Mouse (Mus musculus) embryonic facial prominence, embryonic 15.5 days (tissue): ENCODE measurements around the gene Brd1. TPM values are rescaled to one million over a fixed set of nuclear protein-coding genes. Genes with fewer than 3 reads are reported as not detected.
A peak's percentile ranks its signal among the peaks of the same experiment; 100 is the strongest.
"Not testable (repeated sequence)": the region's sequence is repeated elsewhere in the genome, so short reads cannot be mapped to it uniquely, and the experiment has no call there.

Experiments
- ATAC-seq: fragments of 200-750 bp; cut with Nextera tagmentation; 2 replicates; pipeline ENCODE4 v1.8.0; 2017; ENCODE audit warnings: low read depth, moderate TSS enrichment; ENCODE audit not compliant: insufficient number of reproducible peaks, low FRiP score, low TSS enrichment
- H3K27ac ChIP-seq: fragments of 300-500 bp; sonication (generic); replicated peaks from 2 replicates; pipeline ENCODE4 v1.5.1; 2015; ENCODE audit warnings: mild to moderate bottlenecking, inconsistent platforms
- H3K27me3 ChIP-seq: fragments of 300-500 bp; sonication (generic); 2 replicates; pipeline ENCODE4 v1.6.1; 2015; ENCODE audit warnings: inconsistent platforms
- H3K36me3 ChIP-seq: fragments of 300-500 bp; sonication (generic); 2 replicates; pipeline ENCODE4 v1.6.1; 2015; ENCODE audit warnings: mild to moderate bottlenecking, inconsistent platforms
- H3K4me1 ChIP-seq: fragments of 300-500 bp; sonication (generic); 2 replicates; pipeline ENCODE4 v1.6.1; 2015; ENCODE audit warnings: inconsistent platforms
- H3K4me2 ChIP-seq: fragments of 300-500 bp; sonication (generic); replicated peaks from 2 replicates; pipeline ENCODE4 v1.6.1; 2015; ENCODE audit warnings: mild to moderate bottlenecking, inconsistent platforms
- H3K4me3 ChIP-seq: fragments of 300-500 bp; sonication (generic); replicated peaks from 2 replicates; pipeline ENCODE4 v1.5.1; 2015; ENCODE audit warnings: mild to moderate bottlenecking, inconsistent platforms
- H3K9ac ChIP-seq: fragments of 300-500 bp; sonication (generic); 2 replicates; pipeline ENCODE4 v1.6.1; 2015; ENCODE audit warnings: inconsistent platforms
- H3K9me3 ChIP-seq: fragments of 300-500 bp; sonication (generic); replicated peaks from 2 replicates; pipeline ENCODE4 v1.6.1; 2016; ENCODE audit warnings: inconsistent platforms
- WGBS: fragments of 180-500 bp; shearing (Covaris S2); methylation state at CpG from one replicate; pipeline ENCODE4 v1.1.7; 2015; 5-methylcytosine and 5-hydroxymethylcytosine counted together
- polyA plus RNA-seq: library from polyadenylated mRNA; unstranded; fragments of >200 nt; fragmentation: Nextera tagmentation; extraction: Ambion mirVana; gene quantifications from 2 replicates; pipeline ENCODE4 v1.2.1, GENCODE M21; 2015

Brd1 gene
- polyA plus RNA-seq, 1 experiment from 2014 or later = 21.3 TPM

GRCm38 (mm10) chr15:88750677-88751563, 16.9 kb upstream of the Brd1 start:
- WGBS = 6% methylated on average over 54 of the region's 54 CpGs
- peak overlapping the region; percentile 94 for H3K4me2 ChIP-seq
- peak overlapping the region; percentile 56 for H3K9ac ChIP-seq
- H3K36me3 ChIP-seq = peaks cover 3% of the 10 kb centered on the region; the same call in 1 of the 2 replicates
- H3K4me1 ChIP-seq = peaks cover 6% of the 10 kb centered on the region; the same call in 1 of the 2 replicates
- no peaks in the 10 kb centered on the region for H3K9me3 ChIP-seq
- H3K27me3 ChIP-seq = 0 out of 2 replicates have a peak, but pooled peaks cover 2% of the 10 kb centered on the region
- peak overlapping the region; percentile 77 for H3K4me3 ChIP-seq
- H3K27ac ChIP-seq = peak overlapping the region; percentile 81; the same call in 1 of the 2 replicates
- ATAC-seq = peak; percentile 99

- Histone ChIP-seq H3K9ac (no peak overlapping the region), H3K4me1 (peaks cover 6% of the 10 kb centered on the region; the same call in 1 of the 2 replicates), H3K4me2 (no peak overlapping the region), H3K27me3 (0 out of 2 replicates have a peak, but pooled peaks cover 2% of the 10 kb centered on the region), H3K4me3 (no peak overlapping the region), H3K27ac (no peak overlapping the region), H3K9me3 (no peaks in the 10 kb centered on the region), H3K36me3 (peaks cover 2% of the 10 kb centered on the region; the same call in 1 of the 2 replicates)
- 83% methylated on average over 10 of the region's 10 CpGs for WGBS
- no peak for ATAC-seq
Observed at GRCm38 (mm10) chr15:88750032-88750431, 16.0 kb upstream of the Brd1 start.

- not testable (repeated sequence) for H3K36me3 ChIP-seq, H3K27ac ChIP-seq, H3K4me1 ChIP-seq, H3K4me3 ChIP-seq, H3K27me3 ChIP-seq, ATAC-seq, H3K9me3 ChIP-seq, H3K9ac ChIP-seq, H3K4me2 ChIP-seq
- WGBS = 89% methylated on average over 8 of the region's 8 CpGs
Observed at GRCm38 (mm10) chr15:88749617-88750016, 15.6 kb upstream of the Brd1 start.

- H3K27ac ChIP-seq = no peak overlapping the region
- 44% methylated on average over 3 of the region's 3 CpGs for WGBS
- 0 out of 2 replicates have a peak, but pooled peaks cover 2% of the 10 kb centered on the region for H3K27me3 ChIP-seq
- peaks cover 5% of the 10 kb centered on the region; the same call in 1 of the 2 replicates for H3K4me1 ChIP-seq
- H3K9me3 ChIP-seq = no peaks in the 10 kb centered on the region
- no peaks in the 10 kb centered on the region for H3K36me3 ChIP-seq
- H3K4me3 ChIP-seq = no peak overlapping the region
- ATAC-seq = no peak
- no peak overlapping the region for H3K4me2 ChIP-seq
- H3K9ac ChIP-seq = no peak overlapping the region
Observed at GRCm38 (mm10) chr15:88745926-88746325, 11.9 kb upstream of the Brd1 start.

GRCm38 (mm10) chr15:88745347-88745746, 11.3 kb upstream of the Brd1 start:
- no peak overlapping the region for H3K4me2 ChIP-seq
- H3K27me3 ChIP-seq = 0 out of 2 replicates have a peak, but pooled peaks cover 2% of the 10 kb centered on the region
- H3K4me1 ChIP-seq = no peaks in the 10 kb centered on the region
- H3K9ac ChIP-seq = no peak overlapping the region
- H3K9me3 ChIP-seq = no peaks in the 10 kb centered on the region
- H3K4me3 ChIP-seq = no peak overlapping the region
- 83% methylated on average over 3 of the region's 3 CpGs for WGBS
- no peak for ATAC-seq
- no peaks in the 10 kb centered on the region for H3K36me3 ChIP-seq
- H3K27ac ChIP-seq = no peak overlapping the region

GRCm38 (mm10) chr15:88743371-88743770, 9.3 kb upstream of the Brd1 start:
- not testable (repeated sequence) for H3K4me1 ChIP-seq, H3K27ac ChIP-seq, H3K4me2 ChIP-seq, H3K36me3 ChIP-seq, H3K9me3 ChIP-seq, H3K27me3 ChIP-seq, H3K9ac ChIP-seq, ATAC-seq, H3K4me3 ChIP-seq
- 93% methylated on average over 5 of the region's 5 CpGs for WGBS

- ATAC-seq = no peak
- no peak overlapping the region for H3K27ac ChIP-seq
- H3K27me3 ChIP-seq = 0 out of 2 replicates have a peak, but pooled peaks cover 2% of the 10 kb centered on the region
- no peak overlapping the region for H3K4me2 ChIP-seq
- H3K9ac ChIP-seq = no peak overlapping the region
- no peak overlapping the region for H3K4me3 ChIP-seq
- H3K9me3 ChIP-seq = no peaks in the 10 kb centered on the region
- no peaks in the 10 kb centered on the region for H3K36me3 ChIP-seq
- WGBS = 50% methylated on average over 6 of the region's 6 CpGs
- H3K4me1 ChIP-seq = no peaks in the 10 kb centered on the region
Observed at GRCm38 (mm10) chr15:88741366-88741765, 7.3 kb upstream of the Brd1 start.

GRCm38 (mm10) chr15:88738466-88738865, 4.4 kb upstream of the Brd1 start:
- H3K4me2 ChIP-seq = no peak overlapping the region
- WGBS = 77% methylated on average over 2 of the region's 2 CpGs
- no peaks in the 10 kb centered on the region for H3K27me3 ChIP-seq
- H3K36me3 ChIP-seq = no peaks in the 10 kb centered on the region
- H3K4me3 ChIP-seq = no peak overlapping the region
- H3K27ac ChIP-seq = no peak overlapping the region
- H3K9me3 ChIP-seq = no peaks in the 10 kb centered on the region
- ATAC-seq = no peak
- H3K9ac ChIP-seq = no peak overlapping the region
- H3K4me1 ChIP-seq = peaks cover 6% of the 10 kb centered on the region; the same call in 1 of the 2 replicates

- WGBS = 66% methylated on average over 4 of the region's 4 CpGs
Observed at GRCm38 (mm10) chr15:88736166-88736565, 2.1 kb upstream of the Brd1 start.

GRCm38 (mm10) chr15:88733041-88733751, 837 bp downstream of the Brd1 start:
- ATAC-seq = peak; percentile 66
- Histone ChIP-seq H3K4me1 (peaks cover 38% of the 10 kb centered on the region), H3K9me3 (no peaks in the 10 kb centered on the region), H3K27ac (peak overlapping the region; percentile 90), H3K9ac (peak overlapping the region; percentile 95), H3K36me3 (peaks cover 23% of the 10 kb centered on the region), H3K4me2 (peak overlapping the region; percentile 68), H3K4me3 (peak overlapping the region; percentile 76), H3K27me3 (no peaks in the 10 kb centered on the region)
- under 1% methylated on average over 65 of the region's 86 CpGs for WGBS

More at GRCm38 (mm10) chr15:88736166-88736565, 2.1 kb upstream of the Brd1 start:
- Histone ChIP-seq H3K27ac (no peak overlapping the region), H3K36me3 (no peaks in the 10 kb centered on the region), H3K9me3 (no peaks in the 10 kb centered on the region), H3K4me1 (peaks cover 22% of the 10 kb centered on the region), H3K4me3 (no peak overlapping the region), H3K4me2 (no peak overlapping the region), H3K9ac (no peak overlapping the region), H3K27me3 (no peaks in the 10 kb centered on the region)
- no peak for ATAC-seq

GRCm38 (mm10) chr15:88732405-88733020, 1.5 kb downstream of the Brd1 start:
- 14% methylated on average over 15 of the region's 15 CpGs for WGBS
- Histone ChIP-seq H3K4me1 (peaks cover 38% of the 10 kb centered on the region), H3K27ac (peak overlapping the region; percentile 90; the same call in 1 of the 2 replicates), H3K36me3 (peaks cover 25% of the 10 kb centered on the region), H3K4me3 (peak overlapping the region; percentile 76), H3K4me2 (peak overlapping the region; percentile 68), H3K9ac (peak overlapping the region; percentile 95), H3K27me3 (no peaks in the 10 kb centered on the region), H3K9me3 (no peaks in the 10 kb centered on the region)
- no peak for ATAC-seq
